Mouse (Mus musculus): ENCODE data around the gene Ces1f.

GRCm38 (mm10) chr8:93252400-93252925 lies 27.1 kb downstream of the Ces1f start:
- TF ChIP-seq CTCF (conservative IDR thresholded peaks at IDR 0.05; ENCODE audit: insufficient read depth, insufficient read length, low read depth, low read length) (no peak), POLR2A (IDR thresholded peaks at IDR 0.05; ENCODE audit: low read depth, low read length) (no peak)
